Mouse (Mus musculus) G1E (cell line): ENCODE results near the gene Gmeb2. TPM values are rescaled to one million over a fixed set of nuclear protein-coding genes. Genes with fewer than 3 reads are reported as not detected.

Experiments used
- ATAC-seq: 2 replicates; pipeline ENCODE4 v1.8.0; 2016; ENCODE audit warnings: mild to moderate bottlenecking; ENCODE audit not compliant: insufficient number of reproducible peaks, poor library complexity, low FRiP score, severe bottlenecking; ENCODE audit errors: extremely low read depth
- DNase-seq: peaks from one replicate; pipeline ENCODE4 v3.0.0; 2012; ENCODE audit warnings: low spot score
- H3K27me3 ChIP-seq: 2 replicates; pipeline ENCODE4 v1.6.1; 2012; ENCODE audit warnings: mild to moderate bottlenecking, low read length, inconsistent platforms; ENCODE audit not compliant: insufficient read depth
- H3K36me3 ChIP-seq: replicated peaks from 2 replicates; pipeline ENCODE3; 2012; ENCODE audit warnings: mild to moderate bottlenecking, inconsistent platforms
- H3K4me1 ChIP-seq: 2 replicates; pipeline ENCODE4 v1.6.1; 2012; ENCODE audit warnings: low read depth, low read length, inconsistent platforms, mixed read lengths; ENCODE audit not compliant: insufficient read depth
- H3K4me3 ChIP-seq: 2 replicates; pipeline ENCODE4 v1.5.1; 2012; ENCODE audit warnings: low read depth, mild to moderate bottlenecking, inconsistent platforms, low read length, moderate library complexity, mixed read lengths
- H3K9me3 ChIP-seq: replicated peaks from 2 replicates; pipeline ENCODE4 v1.6.1; 2012; ENCODE audit warnings: inconsistent platforms
- CTCF ChIP-seq: IDR thresholded peaks from 2 replicates; pipeline ENCODE4 v1.5.1; 2012; ENCODE audit warnings: low read depth, low read length, inconsistent platforms, mixed read lengths
- GATA1 ChIP-seq: IDR thresholded peaks from 2 replicates; pipeline ENCODE4 v1.6.1; 2012; ENCODE audit warnings: borderline replicate concordance, low read length, inconsistent platforms, mixed read lengths
- GATA2 ChIP-seq: IDR thresholded peaks from 2 replicates; pipeline ENCODE4 v1.6.1; 2012; ENCODE audit warnings: low read depth, low read length, inconsistent platforms, borderline replicate concordance
- POLR2AphosphoS5 ChIP-seq: IDR thresholded peaks from 2 replicates; pipeline ENCODE4 v1.6.1; 2012; ENCODE audit warnings: low read depth, low read length, inconsistent platforms; ENCODE audit not compliant: insufficient replicate concordance
- TAL1 ChIP-seq: conservative IDR thresholded peaks from 2 replicates; pipeline ENCODE4 v1.6.1; 2012; ENCODE audit warnings: low read depth, low read length, inconsistent platforms, mixed read lengths
- polyA plus RNA-seq: library from polyadenylated mRNA; stranded (reverse); fragments of >175 nt; gene quantifications from 2 replicates; pipeline ENCODE4 v1.2.3, GENCODE M21; 2012
- total RNA-seq, 2 experiments: library from RNA; stranded (forward) in 1 of 2; stranded (reverse) in 1 of 2; fragments of 200-1000 nt in 1 of 2; fragments of >200 nt in 1 of 2; fragmentation: Nextera tagmentation in 1 of 2; gene quantifications; 2 replicates each; pipeline ENCODE4 v1.2.3; 2014 to 2017

The Gmeb2 gene
- total and polyA plus RNA-seq, 3 experiments = 12.8 to 50.0 (median 18.1) TPM

GRCm38 (mm10) chr2:181266839-181267238, 21.0 kb downstream of the Gmeb2 start:
- Histone ChIP-seq H3K4me3 (no peak overlapping the region), H3K36me3 (peaks cover 94% of the 10 kb centered on the region), H3K9me3 (no peaks in the 10 kb centered on the region), H3K27me3 (no peaks in the 10 kb centered on the region), H3K4me1 (no peaks in the 10 kb centered on the region)
- no peak for TF ChIP-seq CTCF
- no peak for TF ChIP-seq POLR2AphosphoS5
- DNase-seq (no peak), ATAC-seq (no peak)

- no peak for TF ChIP-seq POLR2AphosphoS5
- TF ChIP-seq GATA1 = no peak
- TF ChIP-seq TAL1 = no peak
- no peak for TF ChIP-seq GATA2
- TF ChIP-seq CTCF = no peak
- no peaks in the 10 kb centered on the region for H3K4me1 ChIP-seq
- H3K36me3 ChIP-seq = peaks cover 77% of the 10 kb centered on the region
- DNase-seq (no peak), ATAC-seq (no peak)
- H3K9me3 ChIP-seq = no peaks in the 10 kb centered on the region
- no peak overlapping the region for H3K4me3 ChIP-seq
- no peaks in the 10 kb centered on the region for H3K27me3 ChIP-seq
Observed at GRCm38 (mm10) chr2:181253248-181253647, 34.6 kb downstream of the Gmeb2 start.

DNA sequence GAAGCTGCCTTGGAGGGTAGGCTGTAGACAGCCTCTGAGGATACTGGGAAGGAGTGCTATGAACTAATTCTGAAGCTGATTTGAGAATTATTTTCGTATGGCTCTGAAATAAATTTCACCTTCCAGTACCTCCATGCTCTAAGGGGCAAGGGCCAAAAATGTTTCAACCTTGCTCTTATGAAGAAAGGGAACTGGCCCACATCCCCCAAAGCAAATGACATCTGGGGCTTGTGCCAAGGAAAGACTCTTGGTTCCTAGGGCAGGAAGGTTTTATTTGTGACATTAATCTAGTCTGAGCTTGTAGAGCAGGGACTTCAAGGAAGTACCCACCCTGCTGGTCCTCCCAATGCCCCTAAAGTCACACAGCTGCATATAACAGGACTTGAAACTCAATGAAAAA, 36.0 kb downstream of the Gmeb2 start:
- Histone ChIP-seq H3K36me3 (peaks cover 63% of the 10 kb centered on the region), H3K4me3 (no peak overlapping the region), H3K27me3 (no peaks in the 10 kb centered on the region; the same call in 1 of the 2 replicates), H3K4me1 (no peaks in the 10 kb centered on the region), H3K9me3 (no peaks in the 10 kb centered on the region)
- DNase-seq = no peak
- no peak for ATAC-seq
- no peak for TF ChIP-seq GATA2
- no peak for TF ChIP-seq POLR2AphosphoS5
- no peak for TF ChIP-seq TAL1
- no peak for TF ChIP-seq CTCF
- TF ChIP-seq GATA1 = no peak

- H3K4me3 ChIP-seq = no peak overlapping the region
- peaks cover 2% of the 10 kb centered on the region for H3K4me1 ChIP-seq
- DNase-seq = no peak
- no peaks in the 10 kb centered on the region; the same call in 1 of the 2 replicates for H3K27me3 ChIP-seq
- H3K36me3 ChIP-seq = peaks cover 38% of the 10 kb centered on the region
- no peak for ATAC-seq
- TF ChIP-seq GATA2 (no peak), POLR2AphosphoS5 (no peak), GATA1 (no peak), TAL1 (no peak), CTCF (no peak)
- no peaks in the 10 kb centered on the region for H3K9me3 ChIP-seq
Observed at GRCm38 (mm10) chr2:181249217-181249616, 38.6 kb downstream of the Gmeb2 start.

DNA sequence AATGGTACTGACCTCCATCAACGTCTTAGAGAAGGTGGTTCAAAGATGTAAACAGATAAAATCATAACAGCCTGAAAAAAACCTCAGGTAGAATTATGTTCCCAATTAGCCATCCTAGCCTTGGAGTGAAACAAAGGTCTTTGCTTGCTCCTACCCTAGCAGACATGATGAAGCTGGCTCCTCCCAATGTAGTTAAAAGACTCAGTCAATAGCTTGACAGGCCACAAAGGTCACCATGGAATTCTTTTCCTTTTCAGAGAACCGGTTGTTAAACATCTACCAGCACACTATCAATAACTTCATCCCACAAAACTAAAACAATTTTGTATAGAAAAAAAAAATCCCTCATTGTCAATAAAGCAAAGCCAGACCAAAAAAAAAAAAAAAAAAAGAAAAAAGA, 42.8 kb downstream of the Gmeb2 start:
- peaks cover 11% of the 10 kb centered on the region for H3K36me3 ChIP-seq
- no peak for TF ChIP-seq CTCF
- TF ChIP-seq GATA1 = no peak
- TF ChIP-seq TAL1 = no peak
- TF ChIP-seq GATA2 = no peak
- TF ChIP-seq POLR2AphosphoS5 = no peak
- H3K4me3 ChIP-seq = no peak overlapping the region
- H3K9me3 ChIP-seq = no peaks in the 10 kb centered on the region
- H3K4me1 ChIP-seq = peaks cover 32% of the 10 kb centered on the region
- DNase-seq (no peak), ATAC-seq (no peak)
- H3K27me3 ChIP-seq = no peaks in the 10 kb centered on the region; the same call in 1 of the 2 replicates

- TF ChIP-seq POLR2AphosphoS5 (no peak), GATA2 (no peak), CTCF (no peak), TAL1 (no peak), GATA1 (no peak)
- no peaks in the 10 kb centered on the region for H3K9me3 ChIP-seq
- H3K4me3 ChIP-seq = peak overlapping the region; percentile 38; the same call in 1 of the 2 replicates
- DNase-seq (peak; percentile 85), ATAC-seq (peak; percentile 91)
- H3K36me3 ChIP-seq = peaks cover 22% of the 10 kb centered on the region
- H3K4me1 ChIP-seq = peaks cover 44% of the 10 kb centered on the region
- H3K27me3 ChIP-seq = no peaks in the 10 kb centered on the region; the same call in 1 of the 2 replicates
Observed at GRCm38 (mm10) chr2:181243706-181244394, 44.0 kb downstream of the Gmeb2 start.

- Histone ChIP-seq H3K36me3 (peaks cover 37% of the 10 kb centered on the region), H3K9me3 (no peaks in the 10 kb centered on the region), H3K27me3 (no peaks in the 10 kb centered on the region; the same call in 1 of the 2 replicates), H3K4me3 (peak overlapping the region; percentile 81), H3K4me1 (peaks cover 49% of the 10 kb centered on the region)
- DNase-seq (no peak), ATAC-seq (no peak)
- no peak for TF ChIP-seq POLR2AphosphoS5
- TF ChIP-seq GATA1 = no peak
- TF ChIP-seq TAL1 = no peak
Observed at GRCm38 (mm10) chr2:181242314-181242665, 45.5 kb downstream of the Gmeb2 start.
